Mouse (Mus musculus) WW6 (cell line): ENCODE measurements around the gene Ncl.

Source experiments
- DNase-seq: peaks from one replicate; pipeline ENCODE4 v3.0.0-alpha.2; 2013; ENCODE audit warnings: low read depth, low spot score

Gene Ncl

DNA sequence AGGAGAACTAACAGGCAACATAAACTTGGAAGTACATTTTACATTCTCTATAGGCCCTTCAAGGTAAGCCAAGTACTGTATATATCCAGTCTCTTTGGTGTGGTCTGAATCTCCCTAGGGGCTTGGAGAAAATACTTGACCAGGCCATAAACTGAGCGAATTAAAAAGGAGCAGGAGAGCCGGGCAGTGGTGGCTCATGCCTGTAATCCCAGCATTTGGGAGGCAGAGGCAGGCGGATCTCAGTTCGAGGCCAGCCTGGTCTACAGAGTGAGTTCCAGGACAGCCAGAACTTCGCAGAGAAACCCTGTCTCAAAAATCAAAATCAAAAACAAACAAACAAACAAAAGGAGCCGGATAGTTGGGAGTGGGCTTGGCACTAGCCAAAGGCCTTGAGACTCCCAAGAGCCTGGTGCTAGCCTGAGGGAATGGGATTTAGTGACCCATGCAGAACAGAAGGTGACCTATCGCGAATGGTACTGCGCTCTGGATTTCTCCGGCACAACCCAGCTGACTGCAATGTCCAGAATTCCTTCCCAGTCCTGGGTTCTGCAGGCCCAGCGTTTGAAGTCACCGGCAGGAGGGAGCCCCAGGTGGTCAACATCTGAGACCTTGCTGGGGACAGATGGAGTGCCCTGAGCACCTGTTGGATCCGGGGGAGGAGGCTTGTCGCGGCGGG lies 46.0 kb downstream of the Ncl start:
- DNase-seq, result no peak

DNA sequence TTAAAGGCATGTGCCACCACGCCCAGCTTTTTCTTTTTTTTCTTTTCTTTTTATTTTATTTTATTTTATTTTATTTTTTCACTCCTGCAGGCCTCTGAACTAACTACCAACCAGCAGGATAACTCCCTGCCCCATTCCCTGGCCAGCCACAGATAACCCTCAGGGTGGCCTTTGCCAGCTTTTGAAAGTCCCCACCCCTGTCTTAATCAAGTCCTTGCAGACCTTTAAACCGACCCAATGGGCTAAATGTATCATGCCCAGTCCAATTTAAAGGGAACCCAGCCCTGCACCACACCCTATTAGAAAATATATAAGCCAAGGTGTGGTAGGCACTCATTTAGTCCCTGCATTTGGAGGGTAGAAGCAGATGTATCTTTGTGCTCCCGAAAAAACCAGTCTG lies 46.9 kb downstream of the Ncl start:
- DNase-seq, result no peak

DNA sequence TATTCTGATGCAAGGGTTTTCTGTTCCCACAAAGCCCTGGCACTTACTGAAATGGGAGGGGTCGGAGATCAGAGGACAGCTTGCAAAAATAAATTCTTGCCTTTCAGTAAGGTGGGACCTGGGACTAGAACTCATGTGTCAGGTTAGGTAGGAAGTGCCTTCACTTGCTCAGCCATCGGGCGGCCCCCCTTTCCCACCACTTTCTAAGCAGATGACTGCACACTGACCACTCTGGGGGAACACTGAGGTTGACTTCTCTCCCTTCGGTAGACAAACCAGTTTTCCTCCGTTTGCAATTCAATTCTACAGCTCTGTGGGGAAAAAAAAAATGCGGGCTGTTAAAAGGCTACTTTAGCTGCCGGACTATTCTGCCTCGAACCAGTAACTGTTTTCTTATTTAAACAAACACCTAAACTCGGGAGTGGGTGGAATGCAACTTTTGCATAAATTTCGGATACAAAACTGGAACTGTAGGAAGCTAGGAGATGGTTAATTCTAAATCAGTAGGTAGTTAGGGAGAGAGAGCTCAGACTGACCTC lies 47.7 kb downstream of the Ncl start:
- DNase-seq, result no peak

DNA sequence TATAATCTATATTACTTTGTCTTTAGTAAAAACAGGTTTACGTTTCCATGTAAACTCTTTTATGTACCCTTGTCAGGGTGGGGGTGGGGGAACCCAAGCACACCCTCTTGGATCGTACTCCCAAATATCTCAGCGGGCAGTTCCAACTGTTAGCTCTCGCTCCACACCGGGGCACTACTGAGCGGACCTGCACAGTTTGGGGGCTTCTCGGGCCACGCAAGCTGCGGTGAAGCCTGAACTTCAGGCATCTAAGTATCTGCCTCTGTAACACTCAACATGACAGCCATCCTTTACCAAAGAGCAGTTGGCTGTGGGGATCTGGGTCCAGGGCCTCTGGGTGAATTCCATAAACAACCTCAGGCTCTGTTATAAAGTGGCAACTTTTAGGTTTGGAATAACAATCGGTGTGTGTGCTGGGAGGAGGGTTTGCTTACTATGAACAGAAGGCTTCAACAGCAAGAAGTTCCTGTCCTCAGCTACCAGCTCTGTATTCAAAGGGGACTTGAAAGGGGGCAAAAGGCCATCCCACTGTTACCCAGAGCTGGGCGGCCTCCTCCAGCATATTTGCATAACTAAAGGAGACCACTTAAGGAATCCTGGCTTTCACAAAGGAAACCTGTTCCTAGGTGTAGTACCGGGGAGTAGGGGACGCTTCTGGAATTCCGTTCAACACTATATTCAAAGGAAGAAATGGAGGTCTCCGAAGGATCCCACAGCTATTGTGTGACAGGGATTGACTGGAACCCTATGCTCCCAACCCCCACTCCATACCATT lies 48.5 kb downstream of the Ncl start:
- peak; percentile 84 for DNase-seq

DNA sequence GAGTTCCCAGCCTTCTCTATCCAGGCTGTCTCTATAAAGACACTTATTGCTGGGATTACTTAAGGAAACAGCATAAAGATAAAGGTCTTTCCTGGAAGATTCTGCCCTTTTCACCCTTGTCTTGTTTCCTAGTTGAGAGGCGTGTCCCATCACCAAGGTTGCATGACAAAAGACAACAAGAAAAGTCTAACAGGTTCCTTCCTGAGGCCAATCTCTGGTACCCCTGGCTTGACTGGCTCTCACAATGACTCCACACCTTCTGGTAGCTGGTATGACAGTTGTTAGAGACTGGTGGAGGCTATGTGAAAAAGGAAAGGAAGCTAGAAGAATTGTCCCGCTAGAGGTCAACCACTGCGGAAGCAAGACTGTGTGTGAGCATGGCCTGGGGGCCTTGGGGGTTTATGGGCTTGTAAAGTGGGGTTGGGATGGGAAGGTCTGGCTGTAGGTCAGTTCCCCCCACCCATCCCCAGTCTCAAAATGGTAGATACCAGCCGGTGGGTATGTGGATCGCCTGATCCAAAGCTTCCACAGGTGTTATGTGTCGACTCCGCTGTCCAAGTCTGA lies 49.8 kb downstream of the Ncl start:
- no peak for DNase-seq

DNA sequence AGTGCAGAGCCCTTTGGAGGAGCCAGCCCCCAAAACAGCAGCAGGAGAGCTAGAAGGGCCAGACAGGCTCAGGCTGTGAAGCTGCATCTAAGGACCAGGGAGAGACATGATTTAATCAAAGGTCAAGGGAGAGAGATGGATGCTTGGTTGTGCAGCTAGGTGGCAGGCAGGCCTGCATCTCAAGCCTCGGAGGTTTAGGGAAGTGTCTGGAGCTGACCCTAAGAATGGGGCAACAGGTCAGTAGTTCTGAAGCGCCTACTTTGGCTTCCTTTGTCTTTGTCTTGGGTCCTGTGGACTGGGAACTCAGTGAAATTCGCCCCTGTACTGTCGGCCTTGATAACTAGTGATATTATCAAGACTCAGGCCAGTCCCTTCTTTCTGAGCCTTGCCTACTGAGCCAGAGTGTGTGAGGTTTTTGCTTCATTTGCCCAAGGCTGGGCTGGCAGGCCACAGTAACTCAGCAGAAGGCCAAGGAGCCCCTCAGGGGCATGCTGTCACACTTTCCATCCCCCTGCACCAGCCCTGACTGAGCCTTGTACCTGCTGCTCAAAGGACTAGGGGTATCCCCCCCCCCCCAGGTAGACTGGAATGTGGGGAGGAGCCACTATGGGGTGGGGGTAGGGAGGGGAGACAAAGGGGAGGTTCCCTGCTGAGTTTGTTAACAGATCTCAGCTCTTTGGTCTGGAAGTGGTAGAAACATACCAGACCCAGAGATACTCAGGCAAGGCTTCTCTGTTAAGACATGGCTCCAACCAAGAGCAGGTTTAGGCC lies 51.1 kb downstream of the Ncl start:
- no peak for DNase-seq

DNA sequence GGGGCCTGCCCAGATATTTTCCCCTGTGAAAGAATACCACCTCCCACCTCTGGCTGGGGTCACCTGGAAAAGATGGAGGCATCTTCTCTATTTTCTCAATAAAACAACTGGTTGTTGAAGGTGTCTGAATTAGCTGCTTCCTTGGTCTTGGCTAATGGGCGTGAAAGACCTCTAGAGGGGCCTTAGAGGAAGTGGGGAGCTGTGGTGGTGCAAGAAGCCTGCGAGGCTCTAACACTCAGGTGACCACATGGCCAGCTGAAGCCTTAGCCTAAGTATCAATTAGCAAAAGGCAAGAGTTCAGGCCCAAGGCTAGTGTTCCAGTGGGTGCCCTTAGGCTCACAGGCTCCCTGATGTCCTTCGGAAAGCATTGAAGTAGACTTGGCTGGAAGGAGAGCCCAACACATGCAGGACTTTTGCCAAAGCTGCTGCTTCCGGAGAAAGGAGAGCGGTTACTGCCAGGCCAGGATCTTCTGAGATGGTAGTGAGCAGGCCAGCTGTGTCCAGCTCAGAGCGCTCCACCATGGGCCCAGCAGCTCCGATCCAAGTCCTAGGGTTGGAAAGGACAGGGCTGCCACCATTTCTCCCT lies 51.9 kb downstream of the Ncl start:
- DNase-seq, result no peak

DNA sequence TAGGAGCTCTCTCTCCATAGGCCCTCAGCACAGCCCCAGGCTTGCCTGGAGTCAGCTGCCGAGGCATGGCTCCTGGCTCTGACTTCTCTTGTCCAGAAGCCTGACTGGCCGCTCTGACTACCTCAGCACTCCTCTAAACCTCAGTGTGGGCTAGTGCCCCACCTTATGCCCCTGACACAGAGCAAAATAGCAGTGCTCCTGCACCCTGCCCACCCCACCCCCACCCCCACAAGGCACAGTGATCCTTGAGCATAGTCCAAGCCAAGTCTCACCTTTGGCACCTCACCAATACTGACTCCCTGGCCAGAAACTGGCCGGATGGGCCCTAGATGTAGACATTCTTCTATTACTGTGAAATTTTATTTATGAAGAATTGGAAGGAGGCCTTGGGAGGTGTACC lies 52.5 kb downstream of the Ncl start:
- DNase-seq, result no peak

DNA sequence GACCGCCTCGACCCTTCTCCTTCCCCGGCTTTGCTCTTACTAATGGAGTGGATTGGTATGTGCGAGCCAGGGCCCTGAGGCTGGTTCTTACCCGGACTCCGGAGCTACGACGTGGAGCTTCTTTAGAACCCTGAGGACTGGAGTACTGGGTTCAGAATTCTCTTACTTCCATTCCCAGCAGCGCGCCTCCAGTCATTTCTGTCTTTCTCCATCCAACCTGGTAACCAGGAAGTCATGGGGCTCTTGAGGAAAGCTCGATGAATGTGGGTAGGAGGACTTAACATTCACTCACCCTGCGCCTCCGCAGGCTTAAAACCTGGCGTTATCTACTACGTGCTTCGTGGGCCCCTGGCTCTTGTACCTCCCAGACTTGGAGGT lies 55.3 kb downstream of the Ncl start:
- no peak for DNase-seq

DNA sequence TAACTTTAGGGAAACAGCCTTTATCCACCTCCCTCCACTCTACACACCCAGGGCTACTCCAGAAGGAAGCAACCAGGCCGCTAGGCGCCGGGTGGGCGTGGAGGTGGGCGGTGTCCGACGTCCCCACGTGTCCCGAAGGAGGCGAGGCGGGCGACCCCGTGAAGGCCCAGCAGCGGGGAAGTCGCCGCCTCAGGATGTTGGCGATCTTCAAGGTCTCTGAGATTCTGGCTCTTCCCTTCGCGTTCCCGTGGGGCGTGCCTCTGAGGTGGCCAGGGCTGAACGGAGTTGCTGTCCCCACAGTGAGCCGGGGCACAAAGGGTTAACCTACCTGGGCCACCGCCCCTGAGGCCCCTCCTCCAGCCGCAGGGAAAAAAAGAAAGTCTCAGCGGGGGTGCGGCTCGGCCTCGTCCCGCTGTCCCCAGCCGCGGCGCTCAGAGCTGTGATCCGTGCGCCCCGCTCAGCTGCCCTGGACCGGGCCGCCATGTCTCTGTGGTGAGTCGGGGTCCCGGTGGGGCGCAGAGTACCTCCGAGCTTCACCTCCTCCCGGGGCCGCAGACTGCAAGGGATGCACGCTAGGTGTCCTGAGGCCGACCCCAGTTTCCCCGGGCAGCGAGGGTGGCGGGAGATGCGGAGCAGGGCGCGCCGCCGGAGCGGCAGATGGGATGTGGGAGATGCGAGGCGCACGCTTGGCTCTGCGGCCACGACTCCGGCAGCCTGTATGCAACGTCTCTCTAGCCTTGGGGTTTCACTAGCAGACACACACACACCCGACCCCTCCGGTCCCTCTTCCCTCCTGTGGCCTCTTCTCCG lies 55.9 kb downstream of the Ncl start:
- peak; percentile 71 for DNase-seq

DNA sequence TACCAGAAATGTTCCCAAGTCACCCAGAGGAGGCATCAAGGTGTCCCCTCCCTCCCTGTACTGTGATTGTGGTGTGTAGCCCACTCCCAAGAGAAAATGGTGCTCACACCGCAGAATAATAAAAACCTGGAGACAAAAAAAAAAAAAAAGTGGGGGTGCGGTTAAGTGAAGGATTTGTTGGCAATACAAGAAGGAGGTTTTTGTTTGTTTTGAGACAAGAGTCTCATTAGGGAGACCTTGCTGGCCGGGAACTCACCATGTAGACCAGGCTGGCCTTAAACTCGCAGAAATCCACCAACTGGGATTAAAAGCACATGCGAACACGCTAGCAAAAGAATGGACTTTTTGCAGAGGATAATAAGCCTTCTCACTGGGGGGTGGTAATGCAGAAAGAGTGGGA lies 56.7 kb downstream of the Ncl start, which contains the start of gene B3gnt7:
Gene B3gnt7 (plus strand): TSS at position 301 of the 400 bp plus-strand sequence.
- no peak for DNase-seq

DNA sequence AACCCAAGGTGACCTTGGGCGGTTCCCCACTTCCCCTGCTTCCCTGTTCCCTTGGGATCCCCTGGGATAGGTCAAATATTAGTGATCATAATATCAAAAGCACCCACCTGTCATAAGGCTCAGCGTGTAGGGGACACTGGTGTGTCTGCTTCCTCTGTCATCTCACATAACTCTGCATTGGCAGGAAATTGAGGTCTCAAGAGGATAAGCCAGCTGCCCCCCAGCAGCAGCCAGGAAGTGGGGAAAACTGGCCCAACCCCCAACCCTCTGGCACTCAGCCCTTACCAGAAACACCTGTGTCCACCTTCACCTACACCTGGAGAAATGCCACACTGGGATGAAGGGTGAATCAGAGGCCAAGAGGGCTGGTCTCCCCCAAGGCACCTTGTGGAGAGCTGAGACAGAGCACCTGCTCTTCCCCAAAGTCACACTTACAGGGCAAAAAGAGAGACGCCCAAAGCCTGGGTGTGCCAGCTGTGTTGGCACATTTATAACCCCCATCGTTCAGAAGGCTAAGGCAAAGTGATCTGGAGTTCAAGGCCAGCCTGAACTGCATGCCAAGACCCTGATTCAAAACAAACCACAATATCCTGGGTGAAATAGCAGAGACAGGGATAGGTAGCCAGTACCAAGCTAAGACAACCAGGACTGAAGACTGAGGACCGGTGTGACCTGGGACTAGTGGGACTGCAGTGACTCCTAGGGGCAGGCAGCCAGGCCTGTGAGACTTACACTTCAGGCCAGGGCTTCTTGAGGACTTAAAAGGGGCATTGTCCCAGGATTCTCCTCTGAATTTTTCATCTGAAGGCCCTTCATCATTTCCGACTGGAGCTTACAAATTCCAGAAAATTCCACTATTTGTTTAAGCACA lies 57.7 kb downstream of the Ncl start:
- no peak for DNase-seq

DNA sequence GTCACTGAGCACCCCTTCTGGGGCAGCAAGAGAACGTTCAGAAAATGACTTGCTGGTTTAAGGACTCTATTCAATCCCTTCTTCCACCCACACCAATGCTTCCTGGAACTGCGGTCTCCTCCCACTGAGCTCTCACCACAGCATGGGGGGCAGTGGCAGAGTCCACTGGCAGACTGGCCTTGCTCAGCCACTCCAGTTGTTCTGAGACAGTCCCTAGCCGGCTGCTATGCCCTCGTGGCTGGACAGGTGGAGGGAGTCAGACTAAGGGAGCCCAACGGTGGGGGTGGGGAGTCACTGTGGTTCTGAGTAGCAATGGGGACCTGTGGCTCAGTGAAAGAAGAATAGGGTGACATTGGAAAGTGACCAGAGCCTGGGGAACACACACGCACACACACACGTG lies 58.5 kb downstream of the Ncl start:
- DNase-seq, result no peak

DNA sequence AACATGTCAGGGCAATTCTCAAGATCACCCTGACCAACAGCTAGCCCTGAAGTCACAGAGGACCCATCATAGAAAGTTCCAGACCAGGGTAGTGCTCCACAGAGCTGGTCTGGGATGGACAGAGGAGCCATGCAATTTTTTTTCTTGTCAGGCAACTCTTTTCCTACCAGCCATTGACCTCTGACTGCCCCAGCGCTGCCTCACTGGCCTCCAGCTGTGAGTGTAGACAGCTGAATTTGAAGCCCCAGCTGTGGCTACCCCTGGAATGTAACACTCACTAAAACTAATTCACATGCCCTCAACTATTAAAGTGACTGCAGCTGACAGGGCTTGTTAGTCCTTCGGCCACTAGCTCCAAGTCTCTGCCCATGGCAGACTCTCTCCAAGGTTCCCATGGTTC lies 59.1 kb downstream of the Ncl start:
- no peak for DNase-seq
